Mouse (Mus musculus) thymus, postnatal 36 days (tissue): Measurements from ENCODE around the gene Vmn1r85.

Source experiments
- DNase-seq, 2 experiments: peaks; one replicate each; pipeline ENCODE4 v3.0.0; 2022; ENCODE audit warnings: mixed read lengths in 2 of 2

Gene Vmn1r85

DNA sequence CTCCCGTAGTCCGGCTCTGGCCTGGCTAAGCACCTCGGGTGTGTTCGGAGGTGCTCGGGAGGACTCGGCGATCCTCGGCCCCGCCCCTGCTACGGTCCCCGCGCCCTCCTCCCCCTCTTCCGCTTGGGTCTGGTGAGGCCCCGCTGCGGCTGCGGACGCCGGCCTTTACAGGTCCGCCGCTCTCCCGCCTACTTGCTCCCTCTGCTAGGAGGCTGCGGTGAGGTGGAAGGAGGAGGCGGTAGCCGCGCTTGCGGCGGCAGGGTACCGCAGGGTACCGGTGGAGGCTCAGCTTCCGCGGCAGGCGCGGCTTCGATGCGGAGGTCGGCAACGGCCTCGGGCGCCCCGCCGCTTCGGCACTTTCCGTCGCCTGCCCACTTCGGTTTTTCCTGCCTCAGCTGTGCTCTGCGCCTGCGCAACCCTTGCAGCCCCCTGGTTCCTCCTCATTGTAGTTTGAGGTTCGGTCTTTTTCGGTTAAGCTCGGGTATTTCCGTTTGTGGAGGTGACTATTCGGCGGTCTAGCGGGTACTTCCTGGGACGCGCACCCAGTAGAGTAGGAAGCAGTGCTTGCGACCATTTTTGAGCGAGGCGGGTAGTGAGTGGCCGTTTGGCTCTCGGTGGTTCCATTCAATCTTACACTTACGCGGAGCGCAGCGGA lies 56.9 kb downstream of the Vmn1r85 start, which contains the start of gene Ube2m:
Ube2m (minus strand) TSS at position 375 of the 655 bp plus-strand sequence.
- DNase-seq, result peak; percentile 99

GRCm38 (mm10) chr7:13037366-13037765 lies 57.6 kb downstream of the Vmn1r85 start:
- no peak for DNase-seq

GRCm38 (mm10) chr7:13036806-13037205 lies 58.2 kb downstream of the Vmn1r85 start:
- no peak for DNase-seq

DNA sequence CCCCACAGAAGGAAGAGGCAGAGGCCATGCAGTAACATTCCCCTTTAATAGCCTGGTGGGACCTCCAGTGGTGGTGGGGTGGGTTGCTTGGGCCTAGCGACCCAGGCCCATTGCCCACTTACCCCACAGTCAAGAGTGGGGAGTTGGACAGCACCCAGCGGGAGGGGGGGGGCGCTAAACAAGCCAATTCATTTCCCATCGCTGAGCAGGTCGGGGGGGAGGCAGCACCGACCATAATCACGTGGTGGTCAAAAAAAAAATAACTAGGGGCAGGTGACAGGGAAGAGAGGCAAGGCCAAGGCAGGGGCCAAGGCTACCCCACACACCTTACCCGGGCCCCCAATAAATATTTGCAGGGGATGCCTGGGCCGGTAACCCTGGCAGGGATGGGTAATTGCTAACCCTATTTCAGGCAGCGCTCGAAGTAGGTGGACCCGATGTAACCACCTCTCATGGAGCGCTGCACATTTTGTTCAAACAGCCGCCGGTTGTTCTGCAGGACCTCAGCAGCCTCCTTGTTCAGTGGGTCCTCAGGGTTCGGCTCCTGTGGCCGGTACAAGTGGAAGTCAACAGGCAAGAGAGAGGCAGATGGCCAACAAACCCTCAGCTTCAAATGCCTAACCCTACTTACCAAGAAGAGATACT lies 59.6 kb downstream of the Vmn1r85 start:
- peak in 1 of 2 experiments; percentile 60 for DNase-seq

DNA sequence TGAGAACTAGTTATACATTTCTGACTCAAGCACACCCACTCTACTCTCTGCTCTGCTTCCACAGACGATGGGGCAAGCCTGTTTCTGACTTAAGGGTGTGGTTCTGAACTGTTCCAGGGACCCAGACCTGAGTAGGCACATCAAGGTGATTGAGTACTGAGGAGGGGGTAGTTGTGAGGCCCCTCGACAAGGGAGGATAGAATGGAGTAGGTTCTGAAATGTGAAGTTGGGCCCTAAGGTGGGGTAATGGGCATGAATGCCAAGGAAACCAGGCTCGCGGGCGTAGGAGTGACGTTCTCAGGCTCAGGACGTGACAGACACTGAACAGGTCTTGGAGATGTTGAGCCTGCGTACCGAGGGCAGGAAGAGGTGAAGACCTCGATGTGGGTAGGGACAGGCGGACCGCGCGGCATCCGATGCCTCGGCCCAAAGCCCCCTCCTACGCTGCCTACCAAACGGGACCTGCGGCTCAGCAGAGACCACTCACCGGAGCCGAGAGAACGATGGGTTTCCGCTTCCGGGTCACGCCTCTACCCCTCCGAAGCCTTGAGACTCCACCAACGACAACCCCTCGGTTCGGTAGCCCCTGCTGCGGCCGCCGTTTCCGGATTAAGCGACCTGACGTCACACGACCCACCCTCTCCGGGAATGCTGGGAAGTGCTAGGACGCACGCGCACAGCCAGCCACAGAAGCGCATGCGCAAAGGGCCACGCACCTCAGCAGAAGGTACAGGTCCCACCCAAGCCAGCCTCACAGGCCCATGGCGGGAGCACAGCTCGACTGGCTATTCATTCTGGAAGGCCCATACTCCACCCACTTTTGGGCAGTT lies 60.6 kb downstream of the Vmn1r85 start, which contains the start of gene Chmp2a:
Chmp2a (minus strand) TSS at position 660 of the 830 bp plus-strand sequence.
- peak; percentile 97 to 98 for DNase-seq

DNA sequence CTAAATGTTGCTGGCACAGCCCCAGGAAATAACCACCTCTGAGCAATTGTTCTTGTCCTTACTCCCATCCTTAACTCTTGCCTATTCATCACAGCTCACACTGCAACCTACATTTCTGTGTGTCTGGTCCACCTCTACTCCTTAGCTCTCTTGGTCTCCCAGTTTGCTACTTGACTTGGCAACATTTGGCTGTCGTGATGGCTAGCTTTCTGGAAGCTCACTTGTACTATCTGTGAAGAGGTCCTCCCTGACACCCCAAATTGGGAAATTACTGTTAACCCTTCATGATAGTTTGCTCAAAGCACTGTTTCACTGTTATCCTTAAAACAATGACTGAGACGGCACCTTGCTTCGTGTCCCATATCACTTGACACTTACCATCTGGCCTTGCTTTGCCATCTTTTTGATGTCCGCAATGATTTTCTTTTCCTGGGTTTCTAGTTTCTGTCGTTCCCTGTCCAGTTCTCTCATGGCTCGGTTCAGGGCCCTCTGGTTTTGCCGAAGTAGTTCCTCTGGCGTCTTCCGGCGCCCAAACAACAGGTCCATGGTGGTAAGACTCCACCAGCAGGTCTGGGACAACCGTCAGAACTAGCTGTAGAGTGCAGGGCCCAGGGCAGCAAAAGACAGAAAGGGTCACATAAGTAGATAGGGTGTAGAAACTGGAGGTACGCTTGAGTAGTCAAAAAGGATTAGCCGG lies 61.4 kb downstream of the Vmn1r85 start:
- DNase-seq, result no peak
